Mouse (Mus musculus) kidney, adult 2 months (tissue): Measurements from ENCODE around the gene Tatdn3.

Source experiments
- CTCF ChIP-seq: fragments of 200-500 bp; conservative IDR thresholded peaks from 2 replicates; pipeline ENCODE4 v1.5.1; 2011; ENCODE audit warnings: low read depth, mild to moderate bottlenecking, control low read depth, low read length, moderate library complexity, mixed read lengths; ENCODE audit not compliant: insufficient read depth, insufficient read length
- POLR2A ChIP-seq: fragments of 200-500 bp; IDR thresholded peaks from one replicate; pipeline ENCODE4 v1.6.1; 2011; ENCODE audit warnings: low read depth, low read length, control low read depth

GRCm38 (mm10) chr1:191035649-191036048, 27.1 kb downstream of the Tatdn3 start:
- TF ChIP-seq CTCF (no peak), POLR2A (no peak)
